Mouse (Mus musculus) ZHBTc4 (cell line): ENCODE results near the gene Zfp36l2.
"Not testable (repeated sequence)": the region's sequence is repeated elsewhere in the genome, so short reads cannot be mapped to it uniquely, and the experiment has no call there.

Experiments used
- DNase-seq: peaks from one replicate; pipeline ENCODE4 v3.0.0-alpha.2; 2011; ENCODE audit warnings: low read depth, low spot score

The Zfp36l2 gene

GRCm38 (mm10) chr17:84195003-84195395 lies 7.3 kb upstream of the Zfp36l2 start:
- DNase-seq: no peak

DNA sequence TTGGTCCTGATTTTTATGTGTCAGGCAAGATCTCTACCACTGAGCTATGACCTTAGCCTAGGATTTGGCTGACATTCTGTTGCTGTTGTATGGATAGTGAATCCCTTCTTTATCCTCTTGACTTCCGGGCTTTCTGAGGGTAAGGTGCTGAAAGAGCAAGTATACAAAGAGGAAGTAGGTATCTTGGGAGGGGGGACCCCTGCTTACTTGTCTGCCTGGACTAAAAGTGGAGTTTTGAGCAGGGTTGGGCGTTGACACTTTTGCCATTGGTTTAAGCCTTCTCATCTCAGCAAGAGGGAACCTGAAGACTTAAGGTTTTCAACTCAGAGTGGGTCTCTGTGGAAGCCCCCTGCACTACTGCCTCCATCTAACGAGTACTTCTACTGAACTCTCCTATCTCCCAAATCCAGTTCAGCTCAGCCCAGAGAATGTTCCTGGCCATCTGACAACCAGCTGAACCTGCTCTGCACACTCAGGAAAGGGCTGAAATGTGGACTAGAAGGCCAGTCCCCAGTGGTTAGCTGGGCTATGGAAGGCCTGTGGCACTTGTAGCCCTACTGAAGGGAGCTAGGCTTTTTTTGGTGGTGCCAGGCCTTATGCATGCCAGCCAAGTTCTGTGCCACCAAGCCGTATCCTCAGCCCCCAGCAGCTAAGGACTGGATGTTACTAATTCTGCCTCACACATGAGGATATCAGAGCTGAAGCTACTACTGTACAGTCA lies 6.7 kb upstream of the Zfp36l2 start:
- no peak for DNase-seq

GRCm38 (mm10) chr17:84193411-84193810 lies 5.7 kb upstream of the Zfp36l2 start:
- DNase-seq: no peak

DNA sequence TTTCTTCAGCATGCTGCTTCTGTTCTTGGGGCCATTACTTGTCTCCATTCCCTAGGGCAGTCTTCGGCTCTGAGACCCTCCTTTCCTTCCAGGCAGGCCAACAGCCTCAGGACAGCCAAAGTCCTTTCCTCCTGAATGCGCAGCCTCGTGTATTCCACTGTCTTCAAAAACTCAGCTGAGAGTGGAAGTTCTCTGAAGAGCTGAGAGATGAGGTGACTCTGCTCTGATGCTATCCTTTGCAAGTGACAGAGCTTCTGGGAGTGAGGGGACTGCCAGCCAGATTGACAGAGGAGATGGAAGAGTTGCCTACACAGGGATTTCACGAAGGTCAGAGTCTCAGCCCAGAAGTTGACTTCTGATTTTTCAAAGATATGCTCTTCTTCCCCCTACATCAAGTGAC lies 4.2 kb upstream of the Zfp36l2 start:
- DNase-seq: no peak

GRCm38 (mm10) chr17:84190885-84191284 lies 3.1 kb upstream of the Zfp36l2 start:
- peak; percentile 60 for DNase-seq

GRCm38 (mm10) chr17:84189127-84189854 lies 1.5 kb upstream of the Zfp36l2 start:
- DNase-seq: no peak

DNA sequence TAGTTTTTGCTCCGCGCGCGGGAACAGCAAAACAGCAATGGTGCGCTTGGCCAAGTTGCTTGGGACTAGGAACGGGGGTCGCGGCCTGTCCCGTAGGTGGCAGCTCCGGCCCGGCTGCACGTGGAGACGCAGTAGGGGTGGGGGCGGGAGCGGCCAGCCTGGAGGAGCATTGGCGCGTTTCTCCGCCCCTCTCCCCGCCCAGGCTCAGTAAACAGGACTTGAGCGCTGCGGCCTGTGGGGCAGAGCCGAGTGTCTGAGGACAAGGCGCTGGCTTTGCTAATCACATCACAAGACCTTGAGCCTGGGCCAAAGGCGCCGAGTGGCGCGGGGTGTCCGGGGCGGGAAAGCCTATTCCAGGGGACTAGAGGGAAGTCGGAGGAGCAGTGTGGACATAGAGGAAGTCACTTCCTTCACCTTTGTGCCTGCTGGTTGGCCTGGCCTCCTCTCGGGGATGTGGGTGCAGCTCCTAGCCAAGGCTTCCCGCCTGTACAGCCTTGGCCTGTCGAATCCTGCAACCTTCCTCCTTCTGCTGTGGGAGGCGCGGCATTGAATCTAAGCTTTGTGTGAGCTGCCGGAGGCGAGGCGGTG lies 721 bp upstream of the Zfp36l2 start:
- DNase-seq: peak; percentile 91

DNA sequence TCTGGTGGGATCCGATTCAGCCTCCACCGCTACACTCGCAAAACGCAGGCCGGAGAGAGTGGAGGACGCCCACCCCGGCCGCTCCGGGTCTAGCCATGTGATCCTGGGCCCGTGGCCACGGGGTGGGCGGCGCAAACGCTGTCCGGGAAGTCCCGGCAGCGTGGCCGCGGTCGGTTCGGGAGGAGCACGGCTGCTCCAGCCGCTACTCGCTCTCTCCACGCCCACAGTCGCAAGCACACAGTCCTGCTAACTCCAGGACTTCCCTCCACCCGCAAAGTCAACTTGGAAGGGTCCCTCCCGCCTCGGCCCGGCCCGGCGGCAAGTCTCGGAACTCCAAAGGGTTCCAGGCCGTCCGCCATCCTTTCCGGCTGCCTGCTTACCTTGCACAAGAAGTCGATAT lies 483 bp downstream of the Zfp36l2 start:
- DNase-seq: not testable (repeated sequence)

DNA sequence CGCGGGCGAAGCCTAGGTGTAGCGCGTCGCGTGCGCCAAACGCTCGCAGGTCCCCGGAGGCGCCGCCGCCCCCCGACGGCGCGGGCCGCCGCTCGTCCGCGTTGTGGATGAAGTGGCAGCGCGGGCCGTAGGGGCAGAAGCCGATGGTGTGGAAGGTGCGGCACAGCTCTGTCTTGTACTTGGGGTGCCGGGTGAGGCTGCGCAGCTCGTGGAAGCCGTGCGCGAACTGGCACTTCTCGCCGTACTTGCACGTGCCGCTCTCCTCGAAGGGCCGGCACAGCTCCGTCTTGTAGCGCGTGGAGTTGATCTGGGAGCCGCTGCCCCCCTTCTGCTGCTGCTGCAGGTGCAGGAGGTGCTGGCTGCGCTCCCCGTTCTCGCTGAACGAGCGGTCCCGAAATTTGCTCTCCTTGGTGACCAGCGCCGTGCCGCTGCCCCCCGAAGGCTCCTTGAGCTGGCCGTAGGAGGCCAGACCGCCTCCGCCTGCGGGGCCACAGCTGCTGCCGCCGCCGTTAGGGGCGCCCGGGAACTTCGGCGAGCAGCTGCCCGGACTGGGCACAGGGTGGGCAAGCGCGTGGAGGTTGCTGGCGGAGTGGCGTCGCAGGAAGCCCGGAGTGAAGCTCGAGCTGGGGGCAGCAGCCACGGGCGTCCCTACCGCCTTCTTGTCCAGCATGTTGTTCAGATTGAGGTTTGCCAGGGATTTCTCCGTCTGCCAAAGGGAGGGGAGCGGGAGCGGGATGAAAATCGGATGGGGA lies 1.1 kb downstream of the Zfp36l2 start:
- peak; percentile 31 for DNase-seq

DNA sequence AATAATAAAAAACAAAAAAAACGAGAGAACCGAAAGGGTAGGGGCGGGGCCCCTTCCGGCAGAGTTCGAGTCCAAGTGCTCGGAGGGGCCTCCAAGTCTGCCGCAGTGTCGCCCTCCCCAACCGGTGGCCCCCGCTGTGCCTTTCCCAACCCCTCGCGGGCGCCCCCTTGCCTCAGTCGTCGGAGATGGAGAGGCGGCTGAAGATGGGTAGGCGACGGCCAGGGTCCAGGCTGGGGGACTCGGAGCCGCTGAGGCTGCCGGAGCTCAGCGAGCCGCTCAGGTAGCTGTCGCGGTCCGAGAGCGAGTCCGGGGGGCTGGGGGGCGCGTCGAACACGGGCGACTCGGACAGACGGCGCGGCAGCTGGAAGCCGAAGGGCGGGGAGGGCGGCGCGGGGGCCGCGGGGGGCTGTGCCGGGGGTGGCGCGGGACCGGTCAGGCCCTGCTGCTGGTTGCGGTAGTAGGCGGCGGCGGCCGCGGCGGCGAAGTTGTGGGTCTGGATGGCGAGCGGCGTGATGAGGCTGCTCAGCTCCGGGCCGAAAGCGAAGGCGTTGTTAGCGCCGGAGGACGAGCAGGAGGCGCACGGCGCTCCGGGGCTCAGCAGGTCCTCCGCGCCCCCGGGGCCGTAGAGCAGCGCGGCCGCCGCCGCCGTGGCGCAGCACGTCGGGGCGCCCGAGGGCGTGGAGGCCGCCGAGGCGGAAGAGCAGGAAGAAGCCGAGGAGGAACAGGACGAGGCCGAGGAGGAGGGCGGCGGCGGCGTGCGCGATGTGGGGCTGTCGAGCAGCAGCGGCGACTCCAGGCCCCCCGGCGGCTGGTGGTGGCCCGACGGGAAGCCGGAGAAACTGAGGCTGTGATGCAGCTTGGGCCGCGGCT lies 1.9 kb downstream of the Zfp36l2 start:
- peak; percentile 43 for DNase-seq

- no peak for DNase-seq
Observed at GRCm38 (mm10) chr17:84185011-84185411, 2.7 kb downstream of the Zfp36l2 start.

DNA sequence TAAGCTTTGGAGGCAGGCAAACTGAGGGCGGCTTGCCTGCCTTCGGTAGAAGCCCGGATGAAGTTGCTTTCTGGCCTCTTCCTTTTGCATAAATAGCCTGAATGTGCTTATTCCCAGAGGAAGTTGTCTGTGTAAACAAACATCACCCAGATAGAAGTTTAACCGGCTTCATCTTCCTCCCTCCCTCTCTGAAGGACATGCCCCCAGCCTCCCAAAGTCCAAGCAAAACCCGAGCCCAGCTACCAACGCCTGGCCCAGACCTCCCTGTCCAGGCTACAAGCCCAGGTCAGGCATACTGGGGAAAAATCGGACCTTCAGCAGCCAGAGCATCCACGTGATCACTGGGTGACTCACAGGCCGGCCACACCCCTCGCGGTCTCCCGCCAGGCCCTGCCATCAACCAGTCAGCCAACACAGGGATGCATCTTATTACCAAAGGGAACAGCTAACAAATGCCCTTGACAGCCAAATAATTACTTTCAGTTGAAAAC lies 4.4 kb downstream of the Zfp36l2 start:
- DNase-seq: peak; percentile 83

DNA sequence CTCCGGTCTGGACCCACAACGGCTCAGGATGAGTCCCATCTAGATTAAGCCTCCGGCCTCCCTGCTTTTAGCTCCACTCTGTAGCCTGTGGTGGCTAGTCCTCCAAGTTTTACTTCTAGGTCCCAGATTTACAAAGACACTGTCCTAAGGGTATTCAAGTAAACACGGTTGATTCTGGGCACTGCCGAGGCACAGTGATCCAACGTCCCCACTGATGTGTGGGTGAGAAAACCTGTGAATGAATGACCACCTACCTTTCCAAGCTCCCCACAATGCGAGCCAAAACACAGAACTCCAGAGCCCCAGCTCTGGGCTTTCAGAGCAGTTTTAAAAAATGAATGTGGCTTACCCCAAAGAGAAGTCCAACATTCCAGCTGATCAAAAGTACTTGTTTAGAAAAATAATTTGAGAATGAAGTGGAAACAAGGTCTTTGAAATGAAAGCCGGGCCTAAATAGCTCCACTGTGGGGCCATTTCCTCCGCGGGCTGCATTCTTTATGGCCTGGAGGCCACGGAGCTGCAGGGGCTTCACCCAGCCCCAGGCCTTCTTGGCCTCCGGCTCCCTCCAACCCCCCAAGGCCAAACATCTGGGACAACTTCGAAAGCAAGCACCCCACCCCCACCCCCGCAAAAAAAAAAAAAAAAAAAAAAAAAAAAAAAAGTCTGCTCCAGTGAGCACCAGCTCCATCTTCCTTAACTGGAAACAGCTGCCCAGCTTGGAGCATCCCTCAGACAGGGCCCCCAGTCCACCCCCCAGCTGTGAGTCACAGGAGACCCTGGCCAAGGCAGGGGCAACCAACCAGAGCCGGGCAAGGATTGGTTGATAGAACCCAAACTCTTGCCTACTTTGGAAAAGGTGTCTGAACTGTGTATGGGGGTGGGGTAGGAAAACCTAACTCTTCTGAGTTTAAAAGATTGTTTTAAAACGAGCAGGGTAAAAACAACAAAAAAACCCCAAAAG lies 5.2 kb downstream of the Zfp36l2 start:
- DNase-seq: peak; percentile 10

GRCm38 (mm10) chr17:84181502-84182310 lies 6.0 kb downstream of the Zfp36l2 start:
- peak; percentile 60 for DNase-seq

DNA sequence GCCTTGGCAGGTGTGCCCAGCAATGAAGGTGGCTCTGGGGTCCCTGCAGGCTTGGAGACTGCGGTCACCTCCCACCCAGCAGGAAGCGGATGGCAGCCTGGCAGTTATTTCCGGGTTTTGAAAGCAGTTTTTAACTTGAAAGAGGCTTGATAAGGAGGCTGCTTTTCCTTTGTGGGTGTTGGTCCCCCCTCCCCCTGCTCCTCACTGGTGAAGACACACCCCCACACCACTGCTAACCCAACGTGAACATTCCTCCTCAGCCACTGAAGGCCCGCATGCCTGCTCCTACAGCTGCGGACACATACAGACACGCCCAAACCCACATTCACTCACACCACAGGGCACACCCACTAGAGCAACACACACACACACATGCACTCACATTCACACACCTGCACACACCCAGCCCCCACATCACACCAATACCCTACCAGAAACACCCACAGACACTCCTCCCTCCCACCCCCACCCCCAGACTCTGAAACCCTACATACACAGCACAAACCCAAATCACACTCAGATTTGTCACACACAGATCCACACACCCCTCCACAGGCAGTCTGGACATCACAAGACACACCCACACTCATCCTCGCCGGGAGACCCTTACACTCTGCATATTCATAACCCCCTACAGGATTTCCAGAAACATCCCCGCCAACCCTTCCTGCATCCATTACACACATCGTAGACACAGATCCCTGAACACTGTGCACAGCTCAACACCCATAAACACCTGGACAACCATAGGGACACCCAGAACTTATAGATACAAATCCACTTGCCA lies 6.8 kb downstream of the Zfp36l2 start:
- DNase-seq: peak; percentile 58

- DNase-seq: no peak
Observed at GRCm38 (mm10) chr17:84179973-84180365, 7.8 kb downstream of the Zfp36l2 start.

GRCm38 (mm10) chr17:84179026-84179972 lies 8.4 kb downstream of the Zfp36l2 start:
- DNase-seq: no peak
